Mouse (Mus musculus) lung, adult 2 months (tissue): ENCODE results near the gene Ptpn1.

Source experiments
- CTCF ChIP-seq: fragments of 200-500 bp; IDR thresholded peaks from 2 replicates; pipeline ENCODE4 v1.5.1; 2011; ENCODE audit warnings: mild to moderate bottlenecking, low read length, control low read depth; ENCODE audit not compliant: insufficient read depth
- POLR2A ChIP-seq: fragments of 200-500 bp; IDR thresholded peaks from 2 replicates; pipeline ENCODE4 v1.6.1; 2011; ENCODE audit warnings: low read depth, mild to moderate bottlenecking, control low read depth, low read length, borderline replicate concordance; ENCODE audit errors: extremely low read depth

GRCm38 (mm10) chr2:167928002-167928526 is 3.8 kb upstream of the Ptpn1 start:
- TF ChIP-seq POLR2A (no peak), CTCF (no peak)
